Mouse (Mus musculus) forebrain, embryonic 15.5 days (tissue): ENCODE measurements at regions not wholly inside any gene's neighbourhood (a gene's known extent, or its start where the extent isn't known, plus 50 kb on each side); places are given as distances from the start of the nearest gene placed in this dataset.

ENCODE experiments used
- ATAC-seq: fragments of 200-750 bp; cut with Nextera tagmentation; replicated peaks from 2 replicates; pipeline ENCODE4 v1.8.0; 2017; ENCODE audit warnings: mild to moderate bottlenecking, moderate TSS enrichment, moderate library complexity
- H3K27ac ChIP-seq: fragments of 300-500 bp; sonication (generic); replicated peaks from 2 replicates; pipeline ENCODE4 v1.5.1; 2015; ENCODE audit warnings: mild to moderate bottlenecking, inconsistent platforms
- H3K27me3 ChIP-seq: fragments of 300-500 bp; sonication (generic); 2 replicates; pipeline ENCODE4 v1.6.1; 2015; ENCODE audit warnings: inconsistent platforms
- H3K36me3 ChIP-seq: fragments of 300-500 bp; sonication (generic); 2 replicates; pipeline ENCODE4 v1.6.1; 2015; ENCODE audit warnings: mild to moderate bottlenecking, inconsistent platforms
- H3K4me1 ChIP-seq: fragments of 300-500 bp; sonication (generic); 2 replicates; pipeline ENCODE4 v1.6.1; 2015; ENCODE audit warnings: inconsistent platforms
- H3K4me2 ChIP-seq: fragments of 300-500 bp; sonication (generic); replicated peaks from 2 replicates; pipeline ENCODE4 v1.6.1; 2015; ENCODE audit warnings: mild to moderate bottlenecking, inconsistent platforms
- H3K4me3 ChIP-seq: fragments of 300-500 bp; sonication (generic); 2 replicates; pipeline ENCODE4 v1.5.1; 2015; ENCODE audit warnings: mild to moderate bottlenecking, inconsistent platforms
- H3K9ac ChIP-seq: fragments of 300-500 bp; sonication (generic); replicated peaks from 2 replicates; pipeline ENCODE4 v1.6.1; 2015; ENCODE audit warnings: mild to moderate bottlenecking, inconsistent platforms
- H3K9me3 ChIP-seq: fragments of 300-500 bp; sonication (generic); 2 replicates; pipeline ENCODE4 v1.6.1; 2016; ENCODE audit warnings: inconsistent platforms
- WGBS: fragments of 180-500 bp; shearing (Covaris S2); methylation state at CpG from one replicate; pipeline ENCODE4 v1.1.7; 2015; ENCODE audit warnings: mixed read lengths; 5-methylcytosine and 5-hydroxymethylcytosine counted together

- Histone ChIP-seq H3K27me3 (no peaks in the 10 kb centered on the region), H3K36me3 (no peaks in the 10 kb centered on the region), H3K4me3 (no peak overlapping the region), H3K4me1 (0 out of 2 replicates have a peak, but pooled peaks cover 2% of the 10 kb centered on the region), H3K9me3 (no peaks in the 10 kb centered on the region), H3K9ac (no peak overlapping the region), H3K4me2 (no peak overlapping the region), H3K27ac (no peak overlapping the region)
- WGBS = 79% methylated on average over 10 of the region's 10 CpGs
- ATAC-seq = no peak
These were observed 178.9 kb downstream of the Gm45692 start for GRCm38 (mm10) chr8:26298066-26298804.

GRCm38 (mm10) chr8:26300246-26300645 is 180.9 kb downstream of the Gm45692 start:
- no peak for ATAC-seq
- peaks cover 10% of the 10 kb centered on the region for H3K4me1 ChIP-seq
- no peaks in the 10 kb centered on the region for H3K36me3 ChIP-seq
- no peaks in the 10 kb centered on the region for H3K9me3 ChIP-seq
- 27% methylated on average over 6 of the region's 6 CpGs for WGBS
- no peak overlapping the region for H3K4me2 ChIP-seq
- no peaks in the 10 kb centered on the region for H3K27me3 ChIP-seq
- H3K9ac ChIP-seq = no peak overlapping the region
- H3K27ac ChIP-seq = no peak overlapping the region
- no peak overlapping the region for H3K4me3 ChIP-seq

- Histone ChIP-seq H3K9me3 (no peaks in the 10 kb centered on the region), H3K4me3 (no peak overlapping the region), H3K27me3 (no peaks in the 10 kb centered on the region), H3K4me2 (no peak overlapping the region), H3K27ac (no peak overlapping the region), H3K36me3 (no peaks in the 10 kb centered on the region), H3K9ac (no peak overlapping the region), H3K4me1 (peaks cover 14% of the 10 kb centered on the region)
- WGBS = 91% methylated on average over 4 of the region's 4 CpGs
- ATAC-seq = no peak
These were observed 182.6 kb downstream of the Gm45692 start for GRCm38 (mm10) chr8:26301961-26302360.

GRCm38 (mm10) chr8:26304566-26304965 is 185.2 kb downstream of the Gm45692 start:
- Histone ChIP-seq H3K4me2 (no peak overlapping the region), H3K27me3 (no peaks in the 10 kb centered on the region), H3K36me3 (no peaks in the 10 kb centered on the region), H3K4me3 (no peak overlapping the region), H3K4me1 (peaks cover 14% of the 10 kb centered on the region), H3K9me3 (no peaks in the 10 kb centered on the region), H3K27ac (no peak overlapping the region), H3K9ac (no peak overlapping the region)
- ATAC-seq = no peak
- 68% methylated on average over 6 of the region's 6 CpGs for WGBS

GRCm38 (mm10) chr8:26305061-26305879 is 185.9 kb downstream of the Gm45692 start:
- no peak overlapping the region for H3K4me3 ChIP-seq
- no peak overlapping the region for H3K4me2 ChIP-seq
- 50% methylated on average over 18 of the region's 18 CpGs for WGBS
- ATAC-seq = peak; percentile 86
- H3K36me3 ChIP-seq = no peaks in the 10 kb centered on the region
- no peaks in the 10 kb centered on the region for H3K27me3 ChIP-seq
- no peak overlapping the region for H3K9ac ChIP-seq
- peak overlapping the region; percentile 46; the same call in 1 of the 2 replicates for H3K27ac ChIP-seq
- peaks cover 14% of the 10 kb centered on the region for H3K4me1 ChIP-seq
- no peaks in the 10 kb centered on the region for H3K9me3 ChIP-seq

GRCm38 (mm10) chr8:26308121-26308641 is 188.8 kb downstream of the Gm45692 start:
- H3K4me2 ChIP-seq = no peak overlapping the region
- peaks cover 12% of the 10 kb centered on the region for H3K4me1 ChIP-seq
- no peaks in the 10 kb centered on the region for H3K36me3 ChIP-seq
- H3K4me3 ChIP-seq = no peak overlapping the region
- no peak overlapping the region for H3K9ac ChIP-seq
- no peaks in the 10 kb centered on the region for H3K27me3 ChIP-seq
- ATAC-seq = no peak
- WGBS = 86% methylated on average over 15 of the region's 15 CpGs
- no peaks in the 10 kb centered on the region for H3K9me3 ChIP-seq
- H3K27ac ChIP-seq = no peak overlapping the region

- no peak overlapping the region for H3K4me2 ChIP-seq
- no peak overlapping the region for H3K27ac ChIP-seq
- H3K4me3 ChIP-seq = no peak overlapping the region
- no peaks in the 10 kb centered on the region for H3K27me3 ChIP-seq
- ATAC-seq = no peak
- WGBS = 84% methylated on average over 6 of the region's 6 CpGs
- H3K36me3 ChIP-seq = no peaks in the 10 kb centered on the region
- H3K4me1 ChIP-seq = peaks cover 9% of the 10 kb centered on the region
- H3K9ac ChIP-seq = no peak overlapping the region
- no peaks in the 10 kb centered on the region for H3K9me3 ChIP-seq
These were observed 190.4 kb downstream of the Gm45692 start for GRCm38 (mm10) chr8:26309764-26310163.

GRCm38 (mm10) chr8:26323606-26324350 is 204.4 kb downstream of the Gm45692 start:
- H3K27ac ChIP-seq = no peak overlapping the region
- H3K9ac ChIP-seq = no peak overlapping the region
- no peaks in the 10 kb centered on the region for H3K27me3 ChIP-seq
- ATAC-seq = no peak
- H3K4me1 ChIP-seq = no peaks in the 10 kb centered on the region
- H3K4me3 ChIP-seq = no peak overlapping the region
- H3K9me3 ChIP-seq = no peaks in the 10 kb centered on the region
- 96% methylated on average over 12 of the region's 12 CpGs for WGBS
- H3K4me2 ChIP-seq = no peak overlapping the region
- no peaks in the 10 kb centered on the region for H3K36me3 ChIP-seq

- 78% methylated on average over 3 of the region's 3 CpGs for WGBS
- H3K36me3 ChIP-seq = no peaks in the 10 kb centered on the region
- no peaks in the 10 kb centered on the region for H3K9me3 ChIP-seq
- no peak overlapping the region for H3K4me2 ChIP-seq
- no peak overlapping the region for H3K9ac ChIP-seq
- no peak overlapping the region for H3K27ac ChIP-seq
- H3K4me3 ChIP-seq = no peak overlapping the region
- H3K27me3 ChIP-seq = no peaks in the 10 kb centered on the region
- no peaks in the 10 kb centered on the region for H3K4me1 ChIP-seq
- ATAC-seq = no peak
These were observed 205.3 kb downstream of the Gm45692 start for GRCm38 (mm10) chr8:26324606-26325005.

GRCm38 (mm10) chr8:26329813-26330212 is 210.5 kb downstream of the Gm45692 start:
- H3K4me3 ChIP-seq = no peak overlapping the region
- 82% methylated on average over 10 of the region's 10 CpGs for WGBS

GRCm38 (mm10) chr8:26336906-26337650 is 217.7 kb downstream of the Gm45692 start:
- Histone ChIP-seq H3K4me3 (no peak overlapping the region), H3K9me3 (no peaks in the 10 kb centered on the region), H3K4me1 (no peaks in the 10 kb centered on the region), H3K27ac (no peak overlapping the region), H3K9ac (no peak overlapping the region), H3K4me2 (no peak overlapping the region), H3K36me3 (no peaks in the 10 kb centered on the region), H3K27me3 (no peaks in the 10 kb centered on the region)
- 85% methylated on average over 5 of the region's 5 CpGs for WGBS
- no peak for ATAC-seq

More at GRCm38 (mm10) chr8:26329813-26330212, 210.5 kb downstream of the Gm45692 start:
- Histone ChIP-seq H3K36me3 (no peaks in the 10 kb centered on the region), H3K4me2 (no peak overlapping the region), H3K9me3 (no peaks in the 10 kb centered on the region), H3K27ac (no peak overlapping the region), H3K9ac (no peak overlapping the region), H3K4me1 (no peaks in the 10 kb centered on the region), H3K27me3 (no peaks in the 10 kb centered on the region)
- no peak for ATAC-seq
